Mouse (Mus musculus): Measurements from ENCODE around the gene Sec62.

GRCm38 (mm10) chr3:30769755-30770515, 22.7 kb upstream of the Sec62 start:
- no peak for TF ChIP-seq SIN3A (IDR thresholded peaks at IDR 0.05; ENCODE audit: low read length)
- TF ChIP-seq RAD21 (IDR thresholded peaks at IDR 0.05; ENCODE audit: low read depth, low read length), result no peak
- TF ChIP-seq CTCF (conservative IDR thresholded peaks at IDR 0.05 in 1 of 2, IDR thresholded peaks at IDR 0.05 in 1 of 2; ENCODE audit: low read depth in 2 of 2, low read length in 2 of 2), result no peak
- TF ChIP-seq ETS1 (conservative IDR thresholded peaks at IDR 0.05; ENCODE audit: low read depth, low read length), result no peak
- TF ChIP-seq ZKSCAN1 (IDR thresholded peaks at IDR 0.05; ENCODE audit: borderline replicate concordance, low read depth, low read length), result no peak
- TF ChIP-seq KAT2A (IDR thresholded peaks at IDR 0.05; ENCODE audit: insufficient replicate concordance, low read length), result no peak
- no peak for TF ChIP-seq POLR2A (IDR thresholded peaks at IDR 0.05; ENCODE audit: low read depth, low read length)
- no peak for TF ChIP-seq UBTF (IDR thresholded peaks at IDR 0.05; ENCODE audit: low read depth, low read length)
- no peak for TF ChIP-seq MAFK (IDR thresholded peaks at IDR 0.05; ENCODE audit: insufficient replicate concordance, low read length)

Data from CH12.LX (cell line).